Mouse (Mus musculus) testis, adult 2 months (tissue): ENCODE measurements at regions not wholly inside any gene's neighbourhood (a gene's known extent, or its start where the extent isn't known, plus 50 kb on each side); places are given as distances from the start of the nearest gene placed in this dataset.

Experiments
- H3K27ac ChIP-seq: fragments of 200-500 bp; 2 replicates; pipeline ENCODE4 v1.5.1; 2012; ENCODE audit warnings: low read depth, low read length; ENCODE audit not compliant: control insufficient read depth, insufficient read depth
- H3K27me3 ChIP-seq: fragments of 200-500 bp; 2 replicates; pipeline ENCODE4 v1.6.1; 2012; ENCODE audit warnings: mild to moderate bottlenecking, low read length, moderate library complexity; ENCODE audit not compliant: control insufficient read depth, insufficient read depth
- H3K36me3 ChIP-seq: fragments of 200-500 bp; 2 replicates; pipeline ENCODE4 v1.6.1; 2012; ENCODE audit warnings: mild to moderate bottlenecking, low read length; ENCODE audit not compliant: control insufficient read depth, insufficient read depth
- H3K4me1 ChIP-seq: fragments of 200-500 bp; 2 replicates; pipeline ENCODE4 v1.6.1; 2012; ENCODE audit warnings: low read length; ENCODE audit not compliant: control insufficient read depth, insufficient read depth
- H3K4me3 ChIP-seq: fragments of 200-500 bp; 2 replicates; pipeline ENCODE4 v1.5.1; 2012; ENCODE audit warnings: low read depth, mild to moderate bottlenecking, low read length, moderate library complexity, mixed read lengths; ENCODE audit not compliant: control insufficient read depth
- CTCF ChIP-seq: fragments of 200-500 bp; IDR thresholded peaks from 2 replicates; pipeline ENCODE4 v1.5.1; 2012; ENCODE audit warnings: low read depth, mild to moderate bottlenecking, inconsistent platforms, low read length, moderate library complexity; ENCODE audit not compliant: control insufficient read depth, insufficient read depth, insufficient replicate concordance
- POLR2A ChIP-seq: fragments of 200-500 bp; IDR thresholded peaks from 2 replicates; pipeline ENCODE4 v1.6.1; 2012; ENCODE audit warnings: low read depth, mild to moderate bottlenecking, inconsistent platforms, low read length, moderate library complexity; ENCODE audit not compliant: control insufficient read depth

- no peak for TF ChIP-seq POLR2A
- no peak for TF ChIP-seq CTCF
- Histone ChIP-seq H3K27me3 (no peaks in the 10 kb centered on the region), H3K36me3 (no peaks in the 10 kb centered on the region), H3K4me3 (no peak overlapping the region), H3K4me1 (no peaks in the 10 kb centered on the region), H3K27ac (no peak overlapping the region)
These were observed 207.3 kb downstream of the Sec16b start for GRCm38 (mm10) chr1:157713851-157714250.

GRCm38 (mm10) chr1:157715632-157716031 is 209.1 kb downstream of the Sec16b start:
- Histone ChIP-seq H3K4me1 (no peaks in the 10 kb centered on the region), H3K36me3 (no peaks in the 10 kb centered on the region), H3K4me3 (no peak overlapping the region), H3K27ac (no peak overlapping the region), H3K27me3 (no peaks in the 10 kb centered on the region)
- TF ChIP-seq POLR2A (no peak), CTCF (no peak)

- Histone ChIP-seq H3K27me3 (no peaks in the 10 kb centered on the region), H3K4me3 (no peak overlapping the region), H3K27ac (peak overlapping the region; percentile 29; the same call in 1 of the 2 replicates), H3K4me1 (no peaks in the 10 kb centered on the region), H3K36me3 (no peaks in the 10 kb centered on the region)
- TF ChIP-seq POLR2A (no peak), CTCF (no peak)
These were observed 210.6 kb downstream of the Sec16b start for GRCm38 (mm10) chr1:157717131-157717530.

GRCm38 (mm10) chr1:157721946-157722345 is 215.4 kb downstream of the Sec16b start:
- Histone ChIP-seq H3K27me3 (no peaks in the 10 kb centered on the region), H3K36me3 (no peaks in the 10 kb centered on the region), H3K4me1 (peaks cover 3% of the 10 kb centered on the region), H3K4me3 (no peak overlapping the region), H3K27ac (no peak overlapping the region)
- TF ChIP-seq POLR2A = no peak
- TF ChIP-seq CTCF = no peak

- TF ChIP-seq CTCF = no peak
- no peak for TF ChIP-seq POLR2A
- no peak overlapping the region for H3K27ac ChIP-seq
- H3K27me3 ChIP-seq = no peaks in the 10 kb centered on the region
- no peak overlapping the region for H3K4me3 ChIP-seq
- H3K4me1 ChIP-seq = peaks cover under 1% of the 10 kb centered on the region
- H3K36me3 ChIP-seq = no peaks in the 10 kb centered on the region
These were observed 224.6 kb downstream of the Sec16b start for GRCm38 (mm10) chr1:157731124-157731523.

- H3K27ac ChIP-seq = no peak overlapping the region
- H3K27me3 ChIP-seq = no peaks in the 10 kb centered on the region
- no peak overlapping the region for H3K4me3 ChIP-seq
- TF ChIP-seq CTCF (no peak), POLR2A (no peak)
- H3K36me3 ChIP-seq = no peaks in the 10 kb centered on the region
- no peaks in the 10 kb centered on the region for H3K4me1 ChIP-seq
These were observed 234.5 kb downstream of the Sec16b start for GRCm38 (mm10) chr1:157740725-157741665.

- no peak overlapping the region for H3K27ac ChIP-seq
- H3K36me3 ChIP-seq = no peaks in the 10 kb centered on the region
- no peaks in the 10 kb centered on the region for H3K4me1 ChIP-seq
- no peaks in the 10 kb centered on the region for H3K27me3 ChIP-seq
- no peak overlapping the region for H3K4me3 ChIP-seq
- peak; percentile 12; the same call in 1 of the 2 replicates for TF ChIP-seq CTCF
- TF ChIP-seq POLR2A = no peak
These were observed 239.1 kb downstream of the Sec16b start for GRCm38 (mm10) chr1:157745611-157746010.
